Mouse (Mus musculus) common myeloid progenitor, adult 5-6 weeks (primary cell): ENCODE measurements around the gene Rbp4. TPM values are rescaled to one million over a fixed set of nuclear protein-coding genes. Genes with fewer than 3 reads are reported as not detected.

Experiments used
- ATAC-seq: replicated peaks from 2 replicates; pipeline ENCODE4 v1.8.0; 2016; ENCODE audit warnings: low read depth, mild to moderate bottlenecking, moderate TSS enrichment, inconsistent platforms; ENCODE audit not compliant: poor library complexity, severe bottlenecking
- total RNA-seq: library from RNA; stranded (forward); fragments of 200-1000, 187-1606 nt; gene quantifications from 2 replicates; pipeline ENCODE4 v1.2.3, GENCODE M21; 2017

Rbp4 gene
- total RNA-seq, 1 experiment from 2014 or later: not detected

DNA sequence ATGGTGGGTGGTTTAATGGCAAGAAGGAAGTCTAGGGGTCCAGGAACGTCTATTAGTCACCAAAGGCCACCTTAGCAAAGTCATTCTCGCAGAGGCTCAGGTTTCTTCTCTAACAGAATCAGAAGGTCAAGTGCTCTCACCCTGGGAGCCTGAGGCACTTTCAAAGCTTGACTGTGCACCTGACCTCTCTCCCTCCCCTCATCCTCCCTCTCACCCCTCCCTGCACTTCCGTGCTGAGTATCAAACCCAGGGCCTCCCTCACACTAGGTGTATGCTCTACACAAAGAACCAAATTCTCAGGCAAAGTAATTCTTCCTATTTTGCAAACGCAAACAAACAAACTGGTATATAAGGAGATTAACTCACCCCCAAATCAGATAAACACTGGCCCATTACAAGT lies 28.9 kb downstream of the Rbp4 start:
- ATAC-seq: no peak

DNA sequence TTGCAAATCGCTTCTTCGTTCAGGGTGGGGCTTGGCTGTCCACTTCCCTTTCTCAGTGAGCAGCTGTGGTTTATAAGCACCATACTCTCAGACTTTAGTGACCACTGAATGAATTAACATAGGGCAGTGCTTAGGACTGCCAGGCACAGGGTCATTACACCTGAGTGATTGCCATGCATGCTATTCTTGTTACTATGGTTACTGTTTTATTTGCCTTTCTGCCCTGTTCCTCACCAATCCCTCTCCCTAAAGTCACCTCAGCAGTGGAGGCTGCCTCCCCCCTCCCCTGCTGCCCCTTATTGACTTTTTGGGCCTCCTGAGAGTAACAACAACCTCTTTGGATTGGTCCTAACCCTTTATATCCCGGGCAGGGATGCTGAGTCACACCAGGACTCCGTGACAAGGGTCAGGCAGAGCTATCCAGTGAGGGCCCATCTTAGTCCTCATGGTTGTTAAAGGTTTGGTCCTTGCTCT lies 33.5 kb downstream of the Rbp4 start:
- peak; percentile 34; the same call in 1 of the 2 replicates for ATAC-seq

DNA sequence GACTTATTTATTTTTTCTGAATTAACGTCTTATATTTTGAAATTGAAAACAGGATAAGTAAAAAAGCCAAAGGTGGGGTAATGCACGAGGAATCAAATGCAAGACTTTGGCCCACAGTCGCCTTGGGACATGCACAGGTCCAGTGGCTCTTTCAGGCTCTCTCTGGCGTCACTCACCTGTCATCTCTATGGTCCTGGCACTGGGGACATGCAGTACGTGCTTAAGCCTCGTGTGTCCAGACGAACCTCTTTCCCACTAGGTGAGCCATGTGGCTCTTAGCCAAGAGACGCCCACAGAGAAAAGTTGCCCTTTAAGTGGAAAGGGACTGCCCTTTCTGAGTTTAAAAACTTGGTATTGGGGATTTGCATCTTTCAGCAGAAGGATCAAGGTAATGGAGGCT lies 35.7 kb downstream of the Rbp4 start:
- no peak for ATAC-seq

DNA sequence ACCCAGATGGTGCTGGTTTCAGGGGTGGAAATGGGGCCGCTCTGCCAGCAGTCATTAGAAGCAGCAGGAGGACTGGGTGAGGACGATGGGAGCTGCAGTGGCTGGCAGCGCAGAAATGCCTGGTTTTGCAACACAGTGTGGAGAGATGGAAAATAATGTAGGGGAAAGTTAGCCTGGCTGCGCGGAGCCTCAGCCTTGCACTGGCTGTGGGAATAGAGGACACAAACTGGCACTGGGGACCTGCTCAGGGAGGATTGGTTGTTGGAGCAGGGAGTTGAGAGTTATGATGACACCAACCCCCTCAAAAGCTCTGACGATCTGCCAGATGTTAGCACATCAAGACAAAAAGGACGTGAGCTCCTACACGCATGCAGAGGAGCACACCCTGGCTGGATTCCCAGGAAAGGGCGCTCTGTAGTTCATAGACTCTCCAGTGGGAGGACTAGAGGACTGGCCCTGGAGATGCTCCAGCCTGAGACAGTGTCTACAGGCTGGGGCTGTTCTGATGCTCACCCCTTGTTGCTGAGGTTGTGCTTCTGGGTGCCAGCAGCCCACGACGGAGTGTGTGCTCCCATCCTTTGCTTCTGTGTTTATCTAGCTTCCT lies 38.0 kb downstream of the Rbp4 start:
- peak; percentile 71; the same call in 1 of the 2 replicates for ATAC-seq

DNA sequence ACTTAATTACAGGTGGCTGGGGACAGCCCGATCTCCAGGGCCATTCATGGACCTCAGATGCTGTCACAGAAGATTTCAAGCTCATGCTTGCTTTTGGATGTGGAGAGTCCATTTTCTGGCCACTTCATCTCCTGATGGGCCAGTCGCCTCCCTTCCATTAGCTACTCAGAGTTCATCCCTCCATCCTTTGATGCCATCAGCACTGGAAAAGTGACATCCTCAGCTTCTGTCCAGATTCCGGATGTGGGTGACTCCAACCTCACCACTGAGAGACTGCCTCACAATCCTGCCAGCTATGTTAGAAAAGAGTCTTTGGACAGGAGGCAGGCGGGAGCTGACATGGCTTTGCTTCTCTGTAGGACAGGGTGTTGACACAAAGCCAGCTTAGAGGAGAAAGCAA lies 39.2 kb downstream of the Rbp4 start:
- no peak for ATAC-seq

DNA sequence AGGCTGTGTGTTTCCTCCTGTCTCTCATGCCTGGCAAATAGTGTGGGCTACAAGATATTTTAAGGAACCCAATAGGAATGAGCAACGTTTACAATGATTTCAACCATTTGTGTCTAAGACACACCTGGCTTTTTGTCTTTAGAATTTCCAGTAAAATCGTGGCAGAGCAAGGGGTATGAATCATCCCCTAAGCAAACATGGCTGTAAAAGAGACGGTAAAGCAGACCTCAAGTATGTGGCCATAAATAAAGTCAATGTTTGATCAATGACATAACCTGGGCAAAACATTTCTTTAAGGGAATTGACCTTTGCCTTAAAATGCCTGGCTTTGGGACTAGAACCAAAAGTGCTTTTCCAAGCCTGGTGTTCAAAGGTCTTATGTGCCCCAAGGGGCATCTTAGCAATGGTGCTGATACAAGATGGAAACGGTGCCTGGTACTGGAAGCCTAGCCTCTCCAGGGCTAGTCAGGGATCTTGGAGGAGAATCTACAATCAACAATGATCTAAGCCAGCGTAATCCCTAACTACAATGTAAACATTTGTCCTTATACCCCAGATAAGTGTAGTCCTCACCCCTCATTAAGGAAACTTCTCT lies 42.1 kb downstream of the Rbp4 start:
- ATAC-seq: no peak

DNA sequence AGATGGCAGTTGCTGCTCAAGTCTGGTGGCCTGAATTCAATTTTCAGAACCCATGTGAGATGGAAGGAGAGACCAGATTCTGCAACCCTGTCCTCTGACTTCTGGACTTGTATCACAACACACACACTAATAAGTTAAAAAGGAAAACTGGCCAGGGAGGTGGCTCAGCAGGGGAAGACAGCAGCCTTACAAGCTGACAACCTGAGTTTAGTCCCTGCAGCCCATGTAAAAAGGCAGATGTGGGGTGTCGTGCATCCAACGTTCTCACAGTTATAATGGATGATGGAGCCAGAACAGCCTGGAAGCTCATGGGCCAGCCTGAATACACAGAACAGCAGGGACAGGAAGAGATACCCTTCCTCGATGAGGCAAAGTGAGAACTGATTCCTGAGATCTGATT lies 43.7 kb downstream of the Rbp4 start:
- no peak for ATAC-seq

DNA sequence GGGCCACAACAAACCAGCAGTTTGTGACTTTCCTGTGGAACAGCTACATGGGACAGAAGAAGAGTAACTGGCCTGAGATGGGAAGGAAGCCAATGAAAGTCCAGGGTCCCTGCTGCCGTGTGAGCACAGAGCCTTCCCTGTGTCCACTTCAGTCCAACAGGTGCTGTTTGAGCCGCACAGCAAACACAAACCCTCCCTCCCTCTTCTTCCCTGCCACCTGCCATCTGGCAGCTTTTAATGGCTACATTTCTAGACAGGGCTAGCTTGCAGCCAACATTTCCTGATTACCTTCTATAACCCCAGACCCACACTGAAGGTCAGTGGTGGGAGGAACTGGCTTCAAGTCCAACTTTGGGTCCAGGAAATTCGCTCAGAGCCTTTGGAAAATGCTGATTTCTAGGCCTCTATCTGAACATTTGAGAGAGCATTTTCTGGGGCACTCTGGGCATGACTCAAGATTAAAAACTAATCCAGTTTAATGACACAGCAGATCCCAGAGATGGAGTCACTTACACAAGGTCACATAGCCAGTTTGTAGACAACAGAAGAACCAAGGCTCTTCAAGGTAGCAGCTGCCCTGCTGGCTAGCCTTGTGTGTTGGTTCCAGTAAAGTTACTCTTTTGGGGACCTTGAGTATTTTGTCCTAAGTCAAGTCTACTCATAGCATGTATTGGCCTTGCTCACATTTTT lies 47.1 kb downstream of the Rbp4 start:
- ATAC-seq: no peak

DNA sequence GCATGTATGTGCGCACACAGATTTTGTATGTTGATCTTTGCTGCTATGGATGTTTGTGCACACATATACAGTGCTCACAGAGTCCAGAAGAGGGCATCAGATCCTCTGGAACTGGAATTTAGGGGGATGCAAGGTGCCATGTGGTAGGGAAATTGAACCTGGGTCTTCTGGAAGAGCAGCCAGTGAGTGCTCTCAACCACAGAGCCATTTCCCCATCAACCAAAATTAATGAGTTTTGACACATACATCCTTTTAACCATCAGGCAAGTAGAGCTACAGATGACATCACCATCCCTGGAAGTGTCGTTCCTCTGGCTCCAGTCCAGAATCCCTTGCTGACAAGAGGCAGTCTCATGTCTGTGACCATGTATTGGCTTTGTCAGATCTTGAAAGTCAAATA lies 48.8 kb downstream of the Rbp4 start:
- ATAC-seq: no peak

DNA sequence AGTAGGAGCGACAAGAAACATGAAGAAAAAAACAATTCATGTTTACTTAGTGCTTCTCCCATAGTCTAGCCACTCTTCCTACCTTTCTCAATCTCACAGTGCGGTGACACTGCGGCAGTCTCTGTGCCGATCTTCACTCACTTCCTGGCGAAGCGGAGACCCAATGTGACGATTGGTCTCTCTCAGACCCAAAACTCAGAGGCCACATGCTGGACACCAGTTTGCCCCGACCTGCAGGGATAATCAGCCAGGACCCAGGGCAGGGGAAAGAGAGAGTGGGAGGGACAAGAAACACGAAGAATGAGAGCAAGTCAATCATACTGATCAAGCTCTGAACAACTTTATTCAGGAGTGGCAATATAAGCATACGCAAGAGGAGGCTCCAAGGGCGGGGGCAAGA lies 50.0 kb downstream of the Rbp4 start:
- ATAC-seq: no peak

DNA sequence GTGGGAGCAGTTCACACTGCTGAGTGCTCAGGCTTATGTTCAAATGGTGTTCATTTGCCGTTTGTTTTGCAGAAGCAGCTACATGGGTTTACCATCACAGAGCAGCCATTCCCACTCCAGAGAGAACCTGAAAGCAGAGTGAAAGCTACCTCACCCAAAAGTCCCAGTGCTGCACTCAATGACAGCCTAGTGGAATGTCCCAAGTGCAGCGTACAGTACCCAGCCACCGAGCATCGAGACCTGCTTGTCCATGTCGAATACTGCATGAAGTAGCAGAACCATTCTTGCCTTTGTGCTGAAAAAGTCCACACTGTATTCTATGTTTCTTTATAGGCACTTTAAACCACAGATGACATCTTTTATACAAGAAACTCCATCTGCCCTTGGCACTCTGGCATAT lies 51.9 kb downstream of the Rbp4 start:
- ATAC-seq: no peak

Other genes with a start within 250 kb of the Rbp4 start
- gene Myof, start 81.7 kb downstream of the Rbp4 start, total RNA-seq: 4.0 and 5.3 TPM in 2 replicates
- 42.0 and 48.3 TPM in 2 replicates for gene Cep55, start 70.3 kb downstream of the Rbp4 start, total RNA-seq
- 0.23 and 1.2 TPM in 2 replicates for gene Ffar4, start 28.2 kb downstream of the Rbp4 start, total RNA-seq
- not detected in 2 replicates for gene Pde6c, start 7.5 kb upstream of the Rbp4 start, total RNA-seq
- 45.1 and 46.3 TPM in 2 replicates for gene Fra10ac1, start 98.9 kb upstream of the Rbp4 start, total RNA-seq
- gene Lgi1, start 139.3 kb upstream of the Rbp4 start, total RNA-seq: not detected in 2 replicates